Mouse (Mus musculus): ENCODE measurements at regions not wholly inside any gene's neighbourhood (a gene's known extent, or its start where the extent isn't known, plus 50 kb on each side); places are given as distances from the start of the nearest gene placed in this dataset.

DNA sequence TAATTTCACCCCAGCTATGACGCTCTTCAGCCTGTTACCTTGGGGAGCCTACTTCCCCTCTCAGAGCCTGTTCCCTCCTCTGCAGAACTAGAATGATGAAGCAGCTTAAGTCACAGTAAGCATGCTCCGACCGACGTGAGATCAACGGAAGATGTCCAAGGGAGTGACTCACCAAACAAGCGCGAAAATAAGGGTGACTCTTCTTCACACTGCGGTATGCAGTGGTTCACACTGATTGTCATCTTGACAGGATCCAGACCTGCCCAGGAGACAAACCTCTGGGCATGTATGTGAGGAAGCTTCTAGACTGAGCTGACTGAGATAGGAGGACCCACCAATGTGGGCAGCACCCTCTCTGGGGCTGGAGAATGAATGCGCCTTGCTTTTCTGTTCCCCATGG is 116.3 kb upstream of the Tpm1 start:
- no peak overlapping the region for H3K4me2 ChIP-seq (ENCODE audit: low read depth)

DNA sequence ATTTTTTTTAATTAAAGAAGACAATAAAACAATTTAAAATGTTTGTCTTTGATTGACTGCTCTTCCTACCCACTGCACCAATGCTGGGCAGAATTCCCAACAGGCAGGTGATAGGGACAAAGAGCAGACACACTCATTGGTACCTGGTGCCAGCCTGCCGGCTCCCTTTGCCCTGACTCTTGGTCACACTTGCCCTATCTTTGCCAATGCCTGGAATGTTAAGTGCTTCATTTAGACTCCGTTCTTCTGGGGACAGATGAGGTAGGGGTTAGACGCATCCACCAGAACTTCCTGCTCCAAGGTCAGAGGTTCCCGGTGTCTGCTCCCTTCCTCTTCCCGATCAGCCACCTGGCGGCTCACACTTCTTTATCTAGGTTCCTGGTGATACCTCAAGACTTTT is 114.5 kb upstream of the Tpm1 start:
- H3K27me3 ChIP-seq (ENCODE audit: control insufficient read depth, insufficient read depth, insufficient read length), result no peaks in the 10 kb centered on the region
- TF ChIP-seq POLR2AphosphoS2 (IDR thresholded peaks at IDR 0.05; ENCODE audit: insufficient read length, low read depth) (no peak), USF1 (IDR thresholded peaks at IDR 0.05; ENCODE audit: low read depth) (no peak), REST (IDR thresholded peaks at IDR 0.05; ENCODE audit: insufficient read depth, insufficient read length) (no peak), CEBPB (IDR thresholded peaks at IDR 0.05; ENCODE audit: insufficient read depth, poor library complexity, severe bottlenecking) (no peak), POLR2A (IDR thresholded peaks at IDR 0.05; ENCODE audit: insufficient read length, low read depth) (no peak), MYOG (IDR thresholded peaks at IDR 0.05; ENCODE audit: control insufficient read depth in 1 of 3, insufficient read depth in 1 of 3, insufficient read length in 2 of 3, low read depth in 2 of 3) (no peak), MAX (IDR thresholded peaks at IDR 0.05; ENCODE audit: low read depth) (no peak), E2F4 (IDR thresholded peaks at IDR 0.05; ENCODE audit: insufficient read depth) (no peak), SRF (IDR thresholded peaks at IDR 0.05; ENCODE audit: control insufficient read depth, insufficient read length, low read depth) (no peak), MYOD1 (IDR thresholded peaks at IDR 0.05; ENCODE audit: control insufficient read depth in 1 of 3, insufficient read length in 2 of 3, low read depth in 2 of 3) (no peak), TCF3 (IDR thresholded peaks at IDR 0.05; ENCODE audit: insufficient read length, low read depth) (no peak), TCF12 (IDR thresholded peaks at IDR 0.05; ENCODE audit: insufficient read depth, poor library complexity, severe bottlenecking) (no peak)
- H3K36me3 ChIP-seq (ENCODE audit: control insufficient read depth, insufficient read depth), result no peaks in the 10 kb centered on the region
- no peak overlapping the region for H3K4me2 ChIP-seq (ENCODE audit: low read depth)
- no peak overlapping the region for H3K4me3 ChIP-seq
- H3ac ChIP-seq (ENCODE audit: control insufficient read depth, insufficient read length), result no peak overlapping the region
- no peaks in the 10 kb centered on the region for H3K79me2 ChIP-seq (ENCODE audit: control insufficient read depth, insufficient read depth)

More for the DNA sequence above, 116.3 kb upstream of the Tpm1 start:
- Histone ChIP-seq H3K27me3 (ENCODE audit: control insufficient read depth, insufficient read depth, insufficient read length) (no peaks in the 10 kb centered on the region), H3ac (ENCODE audit: control insufficient read depth, insufficient read length) (no peak overlapping the region), H3K36me3 (ENCODE audit: control insufficient read depth, insufficient read depth) (no peaks in the 10 kb centered on the region), H3K4me3 (no peak overlapping the region), H3K79me2 (ENCODE audit: control insufficient read depth, insufficient read depth) (no peaks in the 10 kb centered on the region)
- TF ChIP-seq E2F4 (IDR thresholded peaks at IDR 0.05; ENCODE audit: insufficient read depth), result no peak
- TF ChIP-seq MYOD1 (IDR thresholded peaks at IDR 0.05; ENCODE audit: control insufficient read depth in 1 of 3, insufficient read length in 2 of 3, low read depth in 2 of 3), result no peak
- no peak for TF ChIP-seq REST (IDR thresholded peaks at IDR 0.05; ENCODE audit: insufficient read depth, insufficient read length)
- TF ChIP-seq MYOG (IDR thresholded peaks at IDR 0.05; ENCODE audit: control insufficient read depth in 1 of 3, insufficient read depth in 1 of 3, insufficient read length in 2 of 3, low read depth in 2 of 3), result no peak

DNA sequence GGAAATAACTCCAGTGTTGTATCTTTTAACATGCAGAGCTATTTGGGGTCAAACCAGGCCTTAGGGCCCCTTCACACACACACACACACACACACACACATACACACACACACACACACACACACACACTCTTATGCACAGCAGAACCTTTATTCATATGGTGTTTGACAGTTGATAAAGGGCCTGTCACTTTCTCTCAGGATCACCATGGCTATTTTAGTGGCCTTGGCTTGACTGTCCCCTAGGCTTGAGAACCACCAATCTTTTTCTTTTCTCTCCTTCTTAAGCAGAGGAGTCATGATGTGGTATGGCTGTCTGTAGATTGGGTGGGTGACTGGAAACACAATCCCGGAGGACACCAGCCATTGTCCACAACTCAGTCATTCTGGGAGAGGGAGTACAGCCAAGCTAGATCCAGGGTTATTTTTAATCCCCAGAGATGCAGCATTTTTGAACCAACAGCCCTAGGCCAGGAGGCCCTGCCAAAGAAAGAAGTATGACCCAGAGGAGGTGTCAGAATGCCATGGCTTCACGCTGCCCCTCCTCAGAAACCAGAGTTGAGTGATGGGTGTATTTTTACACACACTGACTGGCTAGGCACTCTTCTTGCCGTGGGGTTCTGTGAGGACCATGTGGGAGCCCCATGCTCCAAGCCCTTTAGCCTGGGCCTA is 111.7 kb upstream of the Tpm1 start:
- TF ChIP-seq POLR2A (IDR thresholded peaks at IDR 0.05; ENCODE audit: insufficient read length, low read depth) (no peak), E2F4 (IDR thresholded peaks at IDR 0.05; ENCODE audit: insufficient read depth) (no peak), CEBPB (IDR thresholded peaks at IDR 0.05; ENCODE audit: insufficient read depth, poor library complexity, severe bottlenecking) (no peak), MYOD1 (IDR thresholded peaks at IDR 0.05; ENCODE audit: control insufficient read depth in 1 of 3, insufficient read length in 2 of 3, low read depth in 2 of 3) (no peak), REST (IDR thresholded peaks at IDR 0.05; ENCODE audit: insufficient read depth, insufficient read length) (no peak), MYOG (IDR thresholded peaks at IDR 0.05; ENCODE audit: control insufficient read depth in 1 of 3, insufficient read depth in 1 of 3, insufficient read length in 2 of 3, low read depth in 2 of 3) (no peak), USF1 (IDR thresholded peaks at IDR 0.05; ENCODE audit: low read depth) (no peak), MAX (IDR thresholded peaks at IDR 0.05; ENCODE audit: low read depth) (no peak), TCF3 (IDR thresholded peaks at IDR 0.05; ENCODE audit: insufficient read length, low read depth) (no peak), POLR2AphosphoS2 (IDR thresholded peaks at IDR 0.05; ENCODE audit: insufficient read length, low read depth) (no peak), TCF12 (IDR thresholded peaks at IDR 0.05; ENCODE audit: insufficient read depth, poor library complexity, severe bottlenecking) (no peak)
- no peak overlapping the region for H3K4me2 ChIP-seq (ENCODE audit: low read depth)
- H3K79me2 ChIP-seq (ENCODE audit: control insufficient read depth, insufficient read depth), result no peaks in the 10 kb centered on the region
- no peaks in the 10 kb centered on the region for H3K27me3 ChIP-seq (ENCODE audit: control insufficient read depth, insufficient read depth, insufficient read length)
- H3ac ChIP-seq (ENCODE audit: control insufficient read depth, insufficient read length), result no peak overlapping the region
- H3K36me3 ChIP-seq (ENCODE audit: control insufficient read depth, insufficient read depth), result no peaks in the 10 kb centered on the region
- H3K4me3 ChIP-seq, result no peak overlapping the region

DNA sequence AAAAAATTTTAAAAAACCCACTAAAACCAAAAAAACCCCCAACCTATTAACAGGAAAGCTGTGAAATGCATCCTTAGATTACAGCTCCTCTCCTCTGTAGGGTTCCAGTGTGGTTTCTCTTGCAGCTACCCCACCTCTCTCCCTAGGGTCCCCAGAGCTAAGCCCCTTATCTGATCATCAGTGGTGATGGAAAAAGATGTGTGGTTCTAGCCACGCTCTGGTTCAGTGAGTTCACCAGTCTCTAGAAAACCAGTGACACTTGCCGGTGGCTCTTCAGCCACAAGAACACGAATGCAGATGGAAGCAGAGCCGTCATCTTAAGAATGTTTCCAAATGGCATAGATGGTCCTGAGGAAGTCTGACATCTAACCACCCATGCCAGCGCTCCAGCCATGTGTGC is 111.1 kb upstream of the Tpm1 start:
- TF ChIP-seq REST (IDR thresholded peaks at IDR 0.05; ENCODE audit: insufficient read depth, insufficient read length) (no peak), TCF3 (IDR thresholded peaks at IDR 0.05; ENCODE audit: insufficient read length, low read depth) (no peak), TCF12 (IDR thresholded peaks at IDR 0.05; ENCODE audit: insufficient read depth, poor library complexity, severe bottlenecking) (no peak), SRF (IDR thresholded peaks at IDR 0.05; ENCODE audit: control insufficient read depth, insufficient read length, low read depth) (no peak), USF1 (IDR thresholded peaks at IDR 0.05; ENCODE audit: low read depth) (no peak), MYOD1 (IDR thresholded peaks at IDR 0.05; ENCODE audit: control insufficient read depth in 1 of 3, insufficient read length in 2 of 3, low read depth in 2 of 3) (no peak), CEBPB (IDR thresholded peaks at IDR 0.05; ENCODE audit: insufficient read depth, poor library complexity, severe bottlenecking) (no peak), MAX (IDR thresholded peaks at IDR 0.05; ENCODE audit: low read depth) (no peak)
- Histone ChIP-seq H3K36me3 (ENCODE audit: control insufficient read depth, insufficient read depth) (no peaks in the 10 kb centered on the region), H3K4me2 (ENCODE audit: low read depth) (no peak overlapping the region), H3ac (ENCODE audit: control insufficient read depth, insufficient read length) (no peak overlapping the region), H3K79me2 (ENCODE audit: control insufficient read depth, insufficient read depth) (no peaks in the 10 kb centered on the region), H3K27me3 (ENCODE audit: control insufficient read depth, insufficient read depth, insufficient read length) (no peaks in the 10 kb centered on the region), H3K4me3 (no peak overlapping the region)
